Mouse (Mus musculus): ENCODE data around the gene Ssbp3.

Ssbp3 gene

GRCm38 (mm10) chr4:106907701-106908425 is 2.6 kb upstream of the Ssbp3 start:
- DNase-seq (ENCODE audit: low read depth), result no peak

- peak; percentile 83 for DNase-seq (ENCODE audit: low read depth)
Observed at GRCm38 (mm10) chr4:106908426-106908809, 2.1 kb upstream of the Ssbp3 start.

- peak; percentile 77 for DNase-seq (ENCODE audit: low read depth)
Observed at GRCm38 (mm10) chr4:106908950-106909751, 1.4 kb upstream of the Ssbp3 start.

- no peak for DNase-seq (ENCODE audit: low read depth)
Observed at GRCm38 (mm10) chr4:106909797-106910196, 704 bp upstream of the Ssbp3 start.

GRCm38 (mm10) chr4:106911246-106911801 is 823 bp downstream of the Ssbp3 start:
- DNase-seq (ENCODE audit: low read depth), result peak; percentile 91

GRCm38 (mm10) chr4:106911951-106912688 is 1.6 kb downstream of the Ssbp3 start:
- DNase-seq (ENCODE audit: low read depth), result peak; percentile 51

- no peak for DNase-seq (ENCODE audit: low read depth)
Observed at GRCm38 (mm10) chr4:106912689-106913041, 2.2 kb downstream of the Ssbp3 start.

GRCm38 (mm10) chr4:106913411-106914049 is 3.0 kb downstream of the Ssbp3 start:
- DNase-seq (ENCODE audit: low read depth), result no peak

- no peak for DNase-seq (ENCODE audit: low read depth)
Observed at GRCm38 (mm10) chr4:106915265-106915664, 4.8 kb downstream of the Ssbp3 start.

- DNase-seq (ENCODE audit: low read depth), result no peak
Observed at GRCm38 (mm10) chr4:106918263-106918662, 7.8 kb downstream of the Ssbp3 start.

GRCm38 (mm10) chr4:106920119-106920518 is 9.6 kb downstream of the Ssbp3 start:
- DNase-seq (ENCODE audit: low read depth), result peak; percentile 48

- DNase-seq (ENCODE audit: low read depth), result no peak
Observed at GRCm38 (mm10) chr4:106921375-106922336, 11.2 kb downstream of the Ssbp3 start.

GRCm38 (mm10) chr4:106922919-106923318 is 12.4 kb downstream of the Ssbp3 start:
- DNase-seq (ENCODE audit: low read depth), result no peak

- DNase-seq (ENCODE audit: low read depth), result no peak
Observed at GRCm38 (mm10) chr4:106924175-106924574, 13.7 kb downstream of the Ssbp3 start.

GRCm38 (mm10) chr4:106924888-106925287 is 14.4 kb downstream of the Ssbp3 start:
- DNase-seq (ENCODE audit: low read depth), result no peak

- no peak for DNase-seq (ENCODE audit: low read depth)
Observed at GRCm38 (mm10) chr4:106926401-106926800, 15.9 kb downstream of the Ssbp3 start.

- DNase-seq (ENCODE audit: low read depth), result no peak
Observed at GRCm38 (mm10) chr4:106927034-106927433, 16.5 kb downstream of the Ssbp3 start.

GRCm38 (mm10) chr4:106928961-106929360 is 18.5 kb downstream of the Ssbp3 start:
- no peak for DNase-seq (ENCODE audit: low read depth)

- peak; percentile 46 for DNase-seq (ENCODE audit: low read depth)
Observed at GRCm38 (mm10) chr4:106932583-106932982, 22.1 kb downstream of the Ssbp3 start.

- no peak for DNase-seq (ENCODE audit: low read depth)
Observed at GRCm38 (mm10) chr4:106933813-106934482, 23.4 kb downstream of the Ssbp3 start.

Data from induced T-regulatory cell, adult 2 months (primary cell).